Mouse (Mus musculus): ENCODE data around the gene Kdm3a.
A peak's percentile ranks its signal among the peaks of the same experiment; 100 is the strongest.

- TF ChIP-seq CTCF (IDR thresholded peaks at IDR 0.05; ENCODE audit: low read depth) (peak; percentile 56), EP300 (optimal IDR thresholded peaks at IDR 0.05) (no peak)
Observed at GRCm38 (mm10) chr6:71678891-71679290, 46.1 kb upstream of the Kdm3a start.

Measured in stomach, postnatal 0 days (tissue).